Mouse (Mus musculus) frontal cortex, adult (tissue): ENCODE measurements around the gene Stkld1.

Source experiments
- ATAC-seq: cut with Nextera tagmentation; 2 replicates; pipeline ENCODE4 v1.9.2; 2017; ENCODE audit warnings: mild to moderate bottlenecking, moderate library complexity, mixed read lengths; ENCODE audit not compliant: low TSS enrichment

Stkld1 gene

GRCm38 (mm10) chr2:26963923-26964723, 30.3 kb downstream of the Stkld1 start, which contains the start of gene Rexo4:
Gene Rexo4, minus strand, starts transcription at chr2:26964386.
- ATAC-seq, result peak; percentile 99

GRCm38 (mm10) chr2:26964724-26965370, 31.0 kb downstream of the Stkld1 start:
- no peak for ATAC-seq

- ATAC-seq, result no peak
Measured at GRCm38 (mm10) chr2:26967262-26967661, 33.4 kb downstream of the Stkld1 start.

GRCm38 (mm10) chr2:26973116-26973515, 39.3 kb downstream of the Stkld1 start, which contains the start of gene Adamts13:
Gene Adamts13, plus strand, starts transcription at chr2:26973416.
- no peak for ATAC-seq

- ATAC-seq, result no peak
Measured at GRCm38 (mm10) chr2:26973960-26974359, 40.1 kb downstream of the Stkld1 start.

GRCm38 (mm10) chr2:26980361-26980760, 46.5 kb downstream of the Stkld1 start:
- no peak for ATAC-seq

GRCm38 (mm10) chr2:26984179-26984578, 50.3 kb downstream of the Stkld1 start:
- ATAC-seq, result no peak

- no peak for ATAC-seq
Measured at GRCm38 (mm10) chr2:26984640-26985039, 50.8 kb downstream of the Stkld1 start.

- no peak for ATAC-seq
Measured at GRCm38 (mm10) chr2:26993936-26994335, 60.1 kb downstream of the Stkld1 start.

GRCm38 (mm10) chr2:26997498-26997897, 63.7 kb downstream of the Stkld1 start:
- ATAC-seq, result no peak

GRCm38 (mm10) chr2:26997993-26998392, 64.1 kb downstream of the Stkld1 start:
- ATAC-seq, result no peak
